Mouse (Mus musculus): ENCODE results near the gene Gm11032.
"Not testable (repeated sequence)": the region's sequence is repeated elsewhere in the genome, so short reads cannot be mapped to it uniquely, and the experiment has no call there.

Gm11032 gene

DNA sequence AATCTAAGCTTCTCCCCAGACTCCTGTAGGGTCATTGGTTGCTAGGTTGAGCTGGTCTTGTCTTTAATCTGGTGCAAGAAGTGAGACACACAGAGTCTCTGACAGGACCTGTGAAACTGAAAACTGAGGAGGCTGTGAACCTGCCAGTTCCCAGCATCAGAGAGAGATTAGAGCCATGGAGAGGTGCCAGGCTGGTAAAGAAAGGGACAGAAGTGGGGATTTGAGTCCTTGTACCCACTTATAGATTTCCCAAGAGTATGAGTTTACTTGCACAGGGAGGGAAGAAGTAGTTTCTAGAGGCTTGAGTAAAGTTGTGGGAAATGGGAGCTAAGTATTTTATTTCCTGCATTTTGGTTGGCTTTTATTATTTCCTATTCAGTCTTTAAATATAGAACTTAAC, 21.3 kb downstream of the Gm11032 start:
- DNase-seq (ENCODE audit: low read depth, low spot score) = no peak
- H3K27me3 ChIP-seq (ENCODE audit: control insufficient read depth, insufficient read depth, low read length, poor library complexity, severe bottlenecking) = no peaks in the 10 kb centered on the region
- no peaks in the 10 kb centered on the region; the same call in 1 of the 2 replicates for H3K36me3 ChIP-seq (ENCODE audit: control insufficient read depth, insufficient read depth, low read length, poor library complexity, severe bottlenecking)

GRCm38 (mm10) chr11:4643722-4644121, 23.9 kb downstream of the Gm11032 start:
- Histone ChIP-seq H3K36me3 (ENCODE audit: control insufficient read depth, insufficient read depth, low read length, poor library complexity, severe bottlenecking) (peaks cover 8% of the 10 kb centered on the region), H3K27me3 (ENCODE audit: control insufficient read depth, insufficient read depth, low read length, poor library complexity, severe bottlenecking) (no peaks in the 10 kb centered on the region)
- no peak for DNase-seq (ENCODE audit: low read depth, low spot score)

- H3K36me3 ChIP-seq (ENCODE audit: control insufficient read depth, insufficient read depth, low read length, poor library complexity, severe bottlenecking); DNase-seq (ENCODE audit: low read depth, low spot score); H3K27me3 ChIP-seq (ENCODE audit: control insufficient read depth, insufficient read depth, low read length, poor library complexity, severe bottlenecking): not testable (repeated sequence)
Observed at GRCm38 (mm10) chr11:4645180-4645579, 25.3 kb downstream of the Gm11032 start.

DNA sequence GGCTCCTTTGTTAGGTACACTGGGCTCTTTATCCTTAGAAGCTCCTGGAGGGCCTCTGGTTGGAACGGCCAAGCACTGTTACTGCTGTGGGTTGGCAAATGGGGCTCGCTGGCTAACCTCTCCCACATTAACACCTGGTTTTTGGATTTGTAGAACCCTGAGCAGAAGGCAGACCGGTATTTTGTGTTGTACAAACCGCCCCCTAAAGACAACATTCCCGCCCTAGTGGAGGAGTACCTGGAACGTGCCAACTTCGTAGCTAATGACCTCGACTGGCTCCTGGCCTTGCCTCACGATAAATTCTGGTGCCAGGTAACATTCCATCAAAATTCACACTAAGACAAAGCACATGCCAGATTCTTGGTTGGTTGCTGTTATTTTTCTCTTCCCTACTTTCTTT, 26.5 kb downstream of the Gm11032 start:
- H3K27me3 ChIP-seq (ENCODE audit: control insufficient read depth, insufficient read depth, low read length, poor library complexity, severe bottlenecking) = no peaks in the 10 kb centered on the region
- DNase-seq (ENCODE audit: low read depth, low spot score) = no peak

DNA sequence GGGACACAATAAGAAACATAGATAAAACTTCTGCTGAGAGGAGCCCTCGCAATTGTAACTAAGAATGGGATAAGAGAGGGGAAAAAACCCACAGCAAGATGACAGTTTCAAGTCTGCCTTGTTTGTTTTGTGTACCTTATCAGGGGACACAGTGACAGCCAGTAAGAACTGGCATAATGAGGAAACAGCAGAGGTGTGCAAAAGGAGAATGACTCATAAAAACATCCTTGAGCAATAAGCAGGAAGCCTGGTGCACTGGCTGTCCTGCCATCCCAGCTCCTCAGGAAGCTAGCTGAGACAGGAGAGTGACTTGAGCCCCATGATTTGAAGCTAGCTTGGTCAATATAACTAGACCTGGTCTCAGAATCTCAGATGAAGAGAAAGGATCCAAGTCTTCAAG, 40.0 kb downstream of the Gm11032 start:
- no peak for DNase-seq (ENCODE audit: low read depth, low spot score)
- Histone ChIP-seq H3K27me3 (ENCODE audit: control insufficient read depth, insufficient read depth, low read length, poor library complexity, severe bottlenecking) (no peaks in the 10 kb centered on the region), H3K36me3 (ENCODE audit: control insufficient read depth, insufficient read depth, low read length, poor library complexity, severe bottlenecking) (peaks cover 5% of the 10 kb centered on the region)

More for the DNA sequence above, 26.5 kb downstream of the Gm11032 start:
- peaks cover 9% of the 10 kb centered on the region for H3K36me3 ChIP-seq (ENCODE audit: control insufficient read depth, insufficient read depth, low read length, poor library complexity, severe bottlenecking)

GRCm38 (mm10) chr11:4660309-4661025, 40.6 kb downstream of the Gm11032 start:
- H3K36me3 ChIP-seq (ENCODE audit: control insufficient read depth, insufficient read depth, low read length, poor library complexity, severe bottlenecking) = peaks cover 5% of the 10 kb centered on the region
- H3K27me3 ChIP-seq (ENCODE audit: control insufficient read depth, insufficient read depth, low read length, poor library complexity, severe bottlenecking) = no peaks in the 10 kb centered on the region
- no peak for DNase-seq (ENCODE audit: low read depth, low spot score)

DNA sequence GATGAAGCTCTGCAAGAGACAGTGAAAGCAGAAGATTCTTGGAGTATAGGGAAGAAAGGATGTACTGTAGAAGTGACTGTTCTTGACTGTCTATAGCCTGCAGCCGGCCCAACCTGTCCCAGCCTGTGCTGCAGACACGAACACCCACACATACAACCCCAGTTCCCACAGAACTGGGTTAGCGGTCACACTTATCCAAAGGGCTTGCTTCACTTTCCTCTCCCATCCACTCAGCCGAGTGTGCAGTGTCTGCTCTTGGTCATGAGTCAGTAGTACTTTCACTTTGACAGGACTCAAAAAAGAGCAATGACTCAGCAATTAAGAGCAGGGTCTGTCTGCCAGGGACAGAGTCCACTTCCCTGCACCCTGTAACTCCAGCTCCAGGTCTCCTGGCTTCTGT, 41.5 kb downstream of the Gm11032 start:
- H3K27me3 ChIP-seq (ENCODE audit: control insufficient read depth, insufficient read depth, low read length, poor library complexity, severe bottlenecking) = no peaks in the 10 kb centered on the region
- peaks cover 4% of the 10 kb centered on the region for H3K36me3 ChIP-seq (ENCODE audit: control insufficient read depth, insufficient read depth, low read length, poor library complexity, severe bottlenecking)
- DNase-seq (ENCODE audit: low read depth, low spot score) = no peak

DNA sequence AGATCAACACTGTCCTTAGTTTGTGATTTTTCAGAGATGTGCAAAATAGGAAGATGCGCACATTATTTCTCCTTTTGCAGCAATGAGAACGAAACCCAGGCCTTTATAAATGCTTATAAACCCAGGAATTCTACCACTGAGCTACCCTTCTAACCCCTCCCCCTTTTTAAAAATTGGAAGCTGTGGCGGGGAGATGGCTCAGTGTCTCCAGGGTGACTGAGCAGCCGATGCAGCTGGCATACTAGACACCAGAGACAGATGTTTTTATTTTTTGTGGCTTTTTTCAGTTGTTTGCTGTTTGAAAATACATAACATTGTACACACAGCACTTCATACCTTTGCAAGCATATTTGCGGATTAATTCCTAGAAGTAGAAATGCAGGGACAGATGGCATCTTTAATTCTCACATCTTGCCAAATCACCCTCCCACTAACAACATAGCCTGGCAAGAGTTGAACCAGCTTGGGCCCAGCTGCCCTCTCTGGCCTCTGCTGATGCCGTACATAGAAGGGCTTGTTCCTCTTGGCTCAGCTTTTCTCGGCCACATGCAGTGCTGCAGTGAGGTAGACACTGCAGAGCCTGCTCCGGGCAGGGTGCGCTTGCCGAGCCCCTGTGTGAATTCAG, 42.1 kb downstream of the Gm11032 start:
- no peaks in the 10 kb centered on the region for H3K27me3 ChIP-seq (ENCODE audit: control insufficient read depth, insufficient read depth, low read length, poor library complexity, severe bottlenecking)
- no peak for DNase-seq (ENCODE audit: low read depth, low spot score)
- peaks cover 4% of the 10 kb centered on the region; the same call in 1 of the 2 replicates for H3K36me3 ChIP-seq (ENCODE audit: control insufficient read depth, insufficient read depth, low read length, poor library complexity, severe bottlenecking)

GRCm38 (mm10) chr11:4662496-4662878, 42.6 kb downstream of the Gm11032 start:
- DNase-seq (ENCODE audit: low read depth, low spot score) = no peak

More at GRCm38 (mm10) chr11:4662496-4662878, 42.6 kb downstream of the Gm11032 start:
- H3K36me3 ChIP-seq (ENCODE audit: control insufficient read depth, insufficient read depth, low read length, poor library complexity, severe bottlenecking) = peaks cover 4% of the 10 kb centered on the region; the same call in 1 of the 2 replicates
- H3K27me3 ChIP-seq (ENCODE audit: control insufficient read depth, insufficient read depth, low read length, poor library complexity, severe bottlenecking) = no peaks in the 10 kb centered on the region
